Mouse (Mus musculus) ovary, adult 18-20 months (tissue): Measurements from ENCODE around the gene Lactb.

Source experiments
- DNase-seq: peaks from one replicate; pipeline ENCODE4 v3.0.0; 2022; ENCODE audit warnings: low spot score, mixed read lengths

Gene Lactb

GRCm38 (mm10) chr9:66975239-66975645 is at the start of gene Lactb:
Gene Lactb (minus strand): TSS chr9:66975484.
- DNase-seq = peak; percentile 89

- no peak for DNase-seq
Measured at GRCm38 (mm10) chr9:67023371-67023770, 48.1 kb upstream of the Lactb start.

- peak; percentile 89 for DNase-seq
Measured at GRCm38 (mm10) chr9:67020063-67020462, 44.8 kb upstream of the Lactb start.

GRCm38 (mm10) chr9:67013501-67013900 is 38.2 kb upstream of the Lactb start:
- DNase-seq = no peak

- no peak for DNase-seq
Measured at GRCm38 (mm10) chr9:67012470-67012869, 37.2 kb upstream of the Lactb start.

GRCm38 (mm10) chr9:67011483-67011882 is 36.2 kb upstream of the Lactb start:
- no peak for DNase-seq

- no peak for DNase-seq
Measured at GRCm38 (mm10) chr9:67008781-67009180, 33.5 kb upstream of the Lactb start.

GRCm38 (mm10) chr9:67006376-67006775 is 31.1 kb upstream of the Lactb start:
- no peak for DNase-seq

GRCm38 (mm10) chr9:67005161-67005742 is 30.0 kb upstream of the Lactb start:
- no peak for DNase-seq

- DNase-seq = no peak
Measured at GRCm38 (mm10) chr9:67003656-67004055, 28.4 kb upstream of the Lactb start.

- no peak for DNase-seq
Measured at GRCm38 (mm10) chr9:67003156-67003555, 27.9 kb upstream of the Lactb start.

GRCm38 (mm10) chr9:67001506-67001905 is 26.2 kb upstream of the Lactb start:
- DNase-seq = no peak

GRCm38 (mm10) chr9:67001050-67001449 is 25.8 kb upstream of the Lactb start:
- peak; percentile 66 for DNase-seq

- DNase-seq = no peak
Measured at GRCm38 (mm10) chr9:66999698-67000097, 24.4 kb upstream of the Lactb start.

GRCm38 (mm10) chr9:66991750-66992410 is 16.6 kb upstream of the Lactb start:
- DNase-seq = no peak

GRCm38 (mm10) chr9:66991021-66991749 is 15.9 kb upstream of the Lactb start:
- no peak for DNase-seq

GRCm38 (mm10) chr9:66990046-66990445 is 14.8 kb upstream of the Lactb start:
- DNase-seq = no peak

GRCm38 (mm10) chr9:66989581-66989980 is 14.3 kb upstream of the Lactb start:
- DNase-seq = no peak

- DNase-seq = peak; percentile 47
Measured at GRCm38 (mm10) chr9:66988888-66989414, 13.7 kb upstream of the Lactb start.

GRCm38 (mm10) chr9:66988198-66988887 is 13.1 kb upstream of the Lactb start:
- no peak for DNase-seq

GRCm38 (mm10) chr9:66985377-66985776 is 10.1 kb upstream of the Lactb start:
- DNase-seq = no peak

GRCm38 (mm10) chr9:66982085-66982484 is 6.8 kb upstream of the Lactb start:
- no peak for DNase-seq
